Mouse (Mus musculus) cortical plate, adult 2 months (tissue): ENCODE measurements around the gene Zc3h6. TPM values are rescaled to one million over a fixed set of nuclear protein-coding genes. Genes with fewer than 3 reads are reported as not detected.

Experiments
- H3K27ac ChIP-seq: fragments of 200-500 bp; 2 replicates; pipeline ENCODE4 v1.5.1; 2012; ENCODE audit warnings: low read length, control low read depth, inconsistent platforms; ENCODE audit not compliant: insufficient read depth
- H3K4me1 ChIP-seq: fragments of 200-500 bp; 2 replicates; pipeline ENCODE4 v1.6.1; 2011; ENCODE audit warnings: low read length; ENCODE audit not compliant: control insufficient read depth, insufficient read depth
- H3K4me3 ChIP-seq: fragments of 200-500 bp; 2 replicates; pipeline ENCODE4 v1.5.1; 2011; ENCODE audit warnings: mild to moderate bottlenecking, low read length, control low read depth; ENCODE audit not compliant: insufficient read depth
- CTCF ChIP-seq: fragments of 200-500 bp; IDR thresholded peaks from 2 replicates; pipeline ENCODE4 v1.5.1; 2011; ENCODE audit warnings: mild to moderate bottlenecking, control low read depth, low read length; ENCODE audit not compliant: insufficient read depth; ENCODE audit errors: extremely low read depth
- POLR2A ChIP-seq: fragments of 200-500 bp; IDR thresholded peaks from 2 replicates; pipeline ENCODE4 v1.6.1; 2011; ENCODE audit warnings: mild to moderate bottlenecking, low read length, control low read depth; ENCODE audit not compliant: insufficient read depth; ENCODE audit errors: extremely low read depth
- polyA plus RNA-seq: library from polyadenylated mRNA; depleted of rRNA; stranded (reverse); fragments of >200 nt; gene quantifications from 2 replicates; pipeline ENCODE4 v1.2.3, GENCODE M21; 2012; rRNA removed

Gene Zc3h6
- polyA plus RNA-seq, 1 experiment, result 4.8 TPM

GRCm38 (mm10) chr2:129055741-129056140 lies 88.5 kb downstream of the Zc3h6 start:
- TF ChIP-seq CTCF, result no peak
- TF ChIP-seq POLR2A, result no peak
- H3K4me1 ChIP-seq, result no peaks in the 10 kb centered on the region
- no peak overlapping the region for H3K27ac ChIP-seq

GRCm38 (mm10) chr2:129056597-129056996 lies 89.4 kb downstream of the Zc3h6 start:
- Histone ChIP-seq H3K27ac (no peak overlapping the region), H3K4me3 (no peak overlapping the region), H3K4me1 (no peaks in the 10 kb centered on the region)
- TF ChIP-seq CTCF (peak; percentile 43; the same call in 1 of the 2 replicates), POLR2A (no peak)

More at GRCm38 (mm10) chr2:129055741-129056140, 88.5 kb downstream of the Zc3h6 start:
- H3K4me3 ChIP-seq, result no peak overlapping the region

GRCm38 (mm10) chr2:129057256-129057655 lies 90.1 kb downstream of the Zc3h6 start:
- no peak for TF ChIP-seq CTCF
- TF ChIP-seq POLR2A, result no peak
- Histone ChIP-seq H3K4me1 (no peaks in the 10 kb centered on the region), H3K4me3 (no peak overlapping the region), H3K27ac (no peak overlapping the region)

GRCm38 (mm10) chr2:129057920-129058361 lies 90.7 kb downstream of the Zc3h6 start:
- Histone ChIP-seq H3K4me3 (no peak overlapping the region), H3K4me1 (no peaks in the 10 kb centered on the region), H3K27ac (no peak overlapping the region)
- no peak for TF ChIP-seq CTCF
- TF ChIP-seq POLR2A, result no peak

- Histone ChIP-seq H3K4me1 (no peaks in the 10 kb centered on the region), H3K27ac (no peak overlapping the region), H3K4me3 (no peak overlapping the region)
- TF ChIP-seq CTCF (no peak), POLR2A (no peak)
These were observed 94.4 kb downstream of the Zc3h6 start for GRCm38 (mm10) chr2:129061456-129062059.

GRCm38 (mm10) chr2:129065437-129066282 lies 98.5 kb downstream of the Zc3h6 start, which contains the start of gene Ttl:
Gene Ttl, plus strand, starts transcription at chr2:129065942.
- Histone ChIP-seq H3K4me1 (peaks cover 7% of the 10 kb centered on the region), H3K4me3 (peak within 1 kb of the TSS; percentile 85), H3K27ac (peak within 1 kb of the TSS; percentile 65)
- peak; percentile 55 for TF ChIP-seq POLR2A
- no peak for TF ChIP-seq CTCF

- peak overlapping the region; percentile 65; the same call in 1 of the 2 replicates for H3K27ac ChIP-seq
- no peak; the same call in 1 of the 2 replicates for TF ChIP-seq POLR2A
- no peak for TF ChIP-seq CTCF
- H3K4me3 ChIP-seq, result peak overlapping the region; percentile 85
- peaks cover 8% of the 10 kb centered on the region for H3K4me1 ChIP-seq
These were observed 99.1 kb downstream of the Zc3h6 start for GRCm38 (mm10) chr2:129066326-129066725.

Other genes starting within 250 kb of the Zc3h6 start
- gene Tmem87b, start 149.3 kb upstream of the Zc3h6 start, polyA plus RNA-seq, result 26.4 and 27.9 TPM in 2 replicates
- gene Fbln7, start 104.4 kb upstream of the Zc3h6 start, polyA plus RNA-seq, result 1.5 and 2.4 TPM in 2 replicates
- gene Zc3h8, start 23.3 kb upstream of the Zc3h6 start, polyA plus RNA-seq, result 8.1 and 8.3 TPM in 2 replicates
- gene Gm10762, start 323 bp downstream of the Zc3h6 start, polyA plus RNA-seq, result 4.9 and 5.2 TPM in 2 replicates
- 0.10 and 0.15 TPM in 2 replicates for gene Vinac1, start 80.8 kb downstream of the Zc3h6 start, polyA plus RNA-seq
- gene Ttl, start 98.5 kb downstream of the Zc3h6 start, polyA plus RNA-seq, result 44.1 and 45.2 TPM in 2 replicates
- 27.8 and 32.1 TPM in 2 replicates for gene Polr1b, start 133.6 kb downstream of the Zc3h6 start, polyA plus RNA-seq
- 16.0 and 17.4 TPM in 2 replicates for gene Chchd5, start 162.3 kb downstream of the Zc3h6 start, polyA plus RNA-seq
- gene Slc20a1, start 231.4 kb downstream of the Zc3h6 start, polyA plus RNA-seq, result 141 and 153 TPM in 2 replicates